Mouse (Mus musculus) liver, adult 2 months (tissue): ENCODE data around the gene Clec2h. TPM values are rescaled to one million over a fixed set of nuclear protein-coding genes. Genes with fewer than 3 reads are reported as not detected.
"Not testable (repeated sequence)": the region's sequence is repeated elsewhere in the genome, so short reads cannot be mapped to it uniquely, and the experiment has no call there.

ENCODE experiments used
- DNase-seq: peaks from one replicate; pipeline ENCODE4 v3.0.0-alpha.2; 2011; ENCODE audit warnings: low read depth, low spot score; ENCODE audit errors: extremely low read depth
- H3K27ac ChIP-seq: fragments of 200-500 bp; replicated peaks from 2 replicates; pipeline ENCODE4 v1.5.1; 2012; ENCODE audit warnings: low read depth, mild to moderate bottlenecking, control low read depth, inconsistent platforms, low read length; ENCODE audit not compliant: insufficient read depth
- H3K27me3 ChIP-seq: fragments of 200-500 bp; 2 replicates; pipeline ENCODE4 v1.6.1; 2012; ENCODE audit warnings: mild to moderate bottlenecking, moderate library complexity, low read length, inconsistent platforms; ENCODE audit not compliant: control insufficient read depth, insufficient read depth
- H3K36me3 ChIP-seq: fragments of 200-500 bp; 2 replicates; pipeline ENCODE4 v1.6.1; 2012; ENCODE audit warnings: low read length, inconsistent platforms; ENCODE audit not compliant: control insufficient read depth, insufficient read depth
- H3K4me1 ChIP-seq: fragments of 200-500 bp; 2 replicates; pipeline ENCODE4 v1.6.1; 2011; ENCODE audit warnings: low read length; ENCODE audit not compliant: control insufficient read depth, insufficient read depth
- H3K4me3 ChIP-seq: fragments of 200-500 bp; 2 replicates; pipeline ENCODE4 v1.5.1; 2011; ENCODE audit warnings: low read depth, mild to moderate bottlenecking, control low read depth, low read length, moderate library complexity; ENCODE audit not compliant: insufficient read depth
- H3K79me2 ChIP-seq: fragments of 200-500 bp; 2 replicates; pipeline ENCODE4 v1.6.1; 2012; ENCODE audit warnings: inconsistent platforms, mild to moderate bottlenecking, low read length, moderate library complexity; ENCODE audit not compliant: control insufficient read depth, insufficient read depth
- H3K9ac ChIP-seq: fragments of 200-500 bp; 2 replicates; pipeline ENCODE4 v1.6.1; 2012; ENCODE audit warnings: low read depth, mild to moderate bottlenecking, control low read depth, inconsistent platforms, low read length
- CTCF ChIP-seq: fragments of 200-500 bp; IDR thresholded peaks from 2 replicates; pipeline ENCODE4 v1.5.1; 2011; ENCODE audit warnings: low read depth, low read length, control low read depth
- POLR2A ChIP-seq: fragments of 200-500 bp; IDR thresholded peaks from 2 replicates; pipeline ENCODE4 v1.6.1; 2011; ENCODE audit warnings: low read length, control low read depth; ENCODE audit not compliant: insufficient read depth; ENCODE audit errors: extremely low read depth
- WGBS: fragments of 180-500 bp; shearing (Covaris S2); methylation state at CpG from one replicate; pipeline ENCODE4 v1.1.7; 2018; 5-methylcytosine and 5-hydroxymethylcytosine counted together
- polyA plus RNA-seq: library from polyadenylated mRNA; depleted of rRNA; stranded (reverse); fragments of >200 nt; gene quantifications from 2 replicates; pipeline ENCODE4 v1.2.3, GENCODE M21; 2012
- total RNA-seq: library from RNA; depleted of rRNA; stranded (reverse); fragments of >200 nt; gene quantifications from 2 replicates; pipeline ENCODE4 v1.2.3, GENCODE M21; 2014

Gene Clec2h
- total and polyA plus RNA-seq, 2 experiments = 0.62 to 9.0 TPM

DNA sequence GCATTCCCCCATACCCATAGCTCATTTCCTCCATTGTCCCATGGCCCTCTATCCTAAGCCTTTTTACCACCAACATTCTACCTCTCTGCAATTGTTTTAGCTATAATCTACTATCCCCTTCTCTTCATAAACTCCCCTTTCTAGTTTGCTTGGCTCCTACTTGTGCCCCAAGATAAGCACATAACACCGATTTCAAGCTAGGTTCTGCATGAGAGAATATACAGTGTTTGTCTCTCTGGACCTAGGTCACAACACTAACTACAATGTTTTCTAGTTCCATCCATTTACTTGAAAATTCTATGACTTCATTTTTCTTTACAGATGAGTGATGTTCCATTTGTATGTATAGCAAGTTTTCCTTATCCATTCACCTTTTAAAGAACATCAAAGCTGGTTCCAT, 21.5 kb upstream of the Clec2h start:
- no peak overlapping the region for H3K4me3 ChIP-seq
- 0 out of 2 replicates have a peak, but pooled peaks cover 3% of the 10 kb centered on the region for H3K4me1 ChIP-seq
- H3K9ac ChIP-seq = no peak overlapping the region
- TF ChIP-seq POLR2A = no peak
- TF ChIP-seq CTCF = no peak
- no peaks in the 10 kb centered on the region for H3K36me3 ChIP-seq
- no peak for DNase-seq
- no peak overlapping the region for H3K27ac ChIP-seq
- WGBS = 89% methylated on average over 1 of the region's 1 CpGs
- no peaks in the 10 kb centered on the region for H3K27me3 ChIP-seq
- H3K79me2 ChIP-seq = no peaks in the 10 kb centered on the region

DNA sequence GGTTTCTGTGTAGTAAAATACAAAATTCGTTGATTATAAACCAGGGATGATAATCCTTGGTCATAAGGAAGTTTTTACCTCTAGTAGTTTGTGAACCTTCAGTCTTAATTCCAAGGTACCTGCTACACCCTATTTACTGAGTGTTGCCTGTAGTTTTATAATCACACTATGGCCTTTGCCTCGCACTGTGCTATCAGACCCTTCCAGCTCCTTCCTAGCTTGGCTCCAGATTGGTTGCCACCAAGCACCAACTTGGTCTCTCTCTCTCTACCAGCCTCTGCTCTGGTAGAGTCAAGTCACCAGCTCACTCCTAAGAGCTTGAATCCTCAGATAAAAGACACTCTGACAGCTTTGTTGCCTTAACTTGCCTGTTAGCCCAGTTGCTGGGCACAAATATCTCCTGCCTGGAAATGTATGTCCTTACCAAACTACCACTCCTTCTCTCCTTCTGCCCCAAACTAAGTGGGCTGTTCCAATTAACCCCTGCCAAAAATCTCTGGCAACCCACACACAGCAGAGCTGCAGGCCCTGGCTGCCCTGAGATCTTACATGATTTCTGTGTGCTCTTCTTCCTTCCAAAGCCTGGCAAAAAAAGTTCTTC, 21.0 kb upstream of the Clec2h start:
- H3K9ac ChIP-seq = no peak overlapping the region
- no peak for TF ChIP-seq POLR2A
- TF ChIP-seq CTCF = no peak
- no peaks in the 10 kb centered on the region for H3K79me2 ChIP-seq
- no peak overlapping the region for H3K4me3 ChIP-seq
- no peaks in the 10 kb centered on the region for H3K36me3 ChIP-seq
- no peaks in the 10 kb centered on the region for H3K27me3 ChIP-seq
- no peak overlapping the region for H3K27ac ChIP-seq
- WGBS = 75% methylated on average over 2 of the region's 2 CpGs
- no peak for DNase-seq
- 0 out of 2 replicates have a peak, but pooled peaks cover 3% of the 10 kb centered on the region for H3K4me1 ChIP-seq

DNA sequence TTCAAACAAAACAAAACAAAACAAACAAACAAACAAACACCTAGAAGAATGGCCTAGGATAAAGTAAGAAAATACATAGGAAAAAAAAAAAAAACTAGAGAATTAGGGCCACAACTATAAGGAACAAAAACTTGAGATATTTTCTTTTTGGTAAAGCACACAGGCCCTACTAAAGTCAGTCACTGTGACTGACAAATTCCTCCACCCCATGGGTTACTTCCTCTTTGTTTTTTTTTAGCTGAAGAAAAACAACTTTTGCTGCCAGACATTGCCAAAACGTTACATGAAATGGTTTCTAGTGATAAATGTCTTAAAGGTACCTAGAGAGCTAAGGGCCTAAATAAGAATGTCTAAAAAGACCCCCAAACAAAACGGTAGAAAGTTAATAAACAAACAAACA, 18.2 kb upstream of the Clec2h start:
- DNase-seq = no peak
- Histone ChIP-seq H3K27ac (no peak overlapping the region), H3K4me1 (peaks cover 3% of the 10 kb centered on the region; the same call in 1 of the 2 replicates)

DNA sequence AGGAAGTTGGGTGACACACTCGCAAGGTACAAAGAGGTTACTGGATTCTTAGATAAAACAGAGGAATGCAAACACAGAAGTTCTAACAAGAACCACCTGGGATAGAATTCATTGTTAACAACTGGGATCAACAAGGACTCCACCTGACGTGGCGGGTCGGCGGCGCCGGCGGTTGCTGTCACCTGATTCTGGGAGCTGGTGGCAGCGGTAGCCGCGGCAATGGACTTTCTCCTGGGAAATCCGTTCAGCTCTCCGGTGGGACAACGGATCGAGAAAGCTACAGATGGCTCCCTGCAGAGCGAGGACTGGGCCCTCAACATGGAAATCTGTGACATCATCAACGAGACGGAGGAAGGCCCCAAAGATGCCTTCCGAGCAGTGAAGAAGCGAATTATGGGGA, 17.5 kb upstream of the Clec2h start:
- not testable (repeated sequence) for H3K4me3 ChIP-seq, H3K27ac ChIP-seq
- WGBS = 97% methylated on average over 20 of the region's 20 CpGs

More for the DNA sequence above, 18.2 kb upstream of the Clec2h start:
- 50% methylated on average over 2 of the region's 2 CpGs for WGBS
- H3K4me3 ChIP-seq = no peak overlapping the region
- no peak overlapping the region for H3K9ac ChIP-seq
- H3K36me3 ChIP-seq = no peaks in the 10 kb centered on the region
- no peaks in the 10 kb centered on the region for H3K27me3 ChIP-seq
- H3K79me2 ChIP-seq = no peaks in the 10 kb centered on the region
- no peak for TF ChIP-seq CTCF
- no peak for TF ChIP-seq POLR2A

DNA sequence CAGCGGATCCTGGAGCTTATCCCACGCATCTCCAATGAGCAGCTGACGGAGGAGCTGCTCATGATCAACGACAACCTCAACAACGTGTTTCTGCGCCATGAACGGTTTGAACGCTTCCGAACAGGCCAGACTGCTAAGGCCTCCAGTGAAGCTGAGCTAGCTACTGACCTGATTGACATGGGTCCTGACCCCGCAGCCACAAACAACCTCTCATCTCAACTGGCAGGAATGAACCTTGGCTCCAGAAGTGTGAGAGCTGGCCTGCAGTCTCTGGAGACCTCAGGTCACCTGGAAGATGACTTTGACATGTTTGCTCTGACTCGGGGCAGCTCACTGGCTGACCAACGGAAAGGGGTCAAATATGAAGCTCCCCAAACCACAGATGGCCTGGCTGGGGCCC, 16.5 kb upstream of the Clec2h start:
- not testable (repeated sequence) for H3K27me3 ChIP-seq, H3K4me1 ChIP-seq
- 32% methylated on average over 12 of the region's 12 CpGs for WGBS

More for the DNA sequence above, 17.5 kb upstream of the Clec2h start:
- not testable (repeated sequence) for H3K9ac ChIP-seq, H3K36me3 ChIP-seq, H3K79me2 ChIP-seq, H3K27me3 ChIP-seq, H3K4me1 ChIP-seq, DNase-seq

DNA sequence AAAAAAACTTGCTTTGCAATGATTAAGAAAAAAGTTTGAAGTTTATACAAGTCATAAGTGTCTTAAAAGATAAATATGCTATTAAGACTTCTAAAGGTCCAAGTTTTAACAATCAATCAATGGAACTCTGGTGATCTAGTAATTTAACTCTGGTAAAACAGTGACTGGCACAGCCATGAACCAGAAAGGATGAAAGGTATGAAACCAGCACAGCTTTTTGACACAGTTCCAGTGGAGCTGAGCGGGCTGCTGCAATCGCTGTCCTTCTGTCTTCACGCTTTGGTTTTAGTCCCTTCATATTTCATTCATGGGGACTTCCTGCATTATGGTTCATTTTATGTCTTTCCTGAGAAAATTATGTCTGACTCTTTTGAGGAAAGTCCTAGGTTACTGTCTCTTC, 12.5 kb upstream of the Clec2h start:
- no peak overlapping the region for H3K27ac ChIP-seq
- peak; percentile 78 for DNase-seq
- no peaks in the 10 kb centered on the region for H3K79me2 ChIP-seq
- TF ChIP-seq CTCF = no peak
- no peak for TF ChIP-seq POLR2A
- WGBS = 31% methylated on average over 3 of the region's 3 CpGs
- no peak overlapping the region for H3K4me3 ChIP-seq
- no peaks in the 10 kb centered on the region for H3K36me3 ChIP-seq
- no peak overlapping the region for H3K9ac ChIP-seq
- H3K4me1 ChIP-seq = peaks cover 12% of the 10 kb centered on the region
- no peaks in the 10 kb centered on the region for H3K27me3 ChIP-seq

More for the DNA sequence above, 16.5 kb upstream of the Clec2h start:
- not testable (repeated sequence) for H3K79me2 ChIP-seq, H3K27ac ChIP-seq, H3K9ac ChIP-seq, H3K4me3 ChIP-seq, H3K36me3 ChIP-seq
- DNase-seq = peak; percentile 85
